Mouse (Mus musculus) lung, embryonic 14.5 days (tissue): ENCODE measurements around the gene Gdap2. TPM values are rescaled to one million over a fixed set of nuclear protein-coding genes. Genes with fewer than 3 reads are reported as not detected.
A peak's percentile ranks its signal among the peaks of the same experiment; 100 is the strongest.

ENCODE experiments used
- ATAC-seq: fragments of 200-750 bp; cut with Nextera tagmentation; 2 replicates; pipeline ENCODE4 v1.8.0; 2017; ENCODE audit warnings: mild to moderate bottlenecking, moderate TSS enrichment, moderate library complexity; ENCODE audit not compliant: insufficient read depth
- DNase-seq: peaks from one replicate; pipeline ENCODE4 v3.0.0-alpha.2; 2015
- H3K27ac ChIP-seq: fragments of 300-500 bp; sonication (generic); 2 replicates; pipeline ENCODE4 v1.5.1; 2014; ENCODE audit warnings: low read depth, mild to moderate bottlenecking, moderate library complexity
- H3K27me3 ChIP-seq: fragments of 300-500 bp; sonication (generic); 2 replicates; pipeline ENCODE4 v1.6.1; 2014; ENCODE audit warnings: low read length, control low read depth; ENCODE audit not compliant: insufficient read depth
- H3K36me3 ChIP-seq: fragments of 300-500 bp; sonication (generic); 2 replicates; pipeline ENCODE4 v1.6.1; 2014; ENCODE audit warnings: control low read depth; ENCODE audit not compliant: insufficient read depth
- H3K4me1 ChIP-seq: fragments of 300-500 bp; sonication (generic); 2 replicates; pipeline ENCODE4 v1.6.1; 2014; ENCODE audit warnings: antibody characterized with exemption, control low read depth; ENCODE audit not compliant: insufficient read depth
- H3K4me2 ChIP-seq: fragments of 300-500 bp; sonication (generic); 2 replicates; pipeline ENCODE4 v1.6.1; 2014; ENCODE audit warnings: mild to moderate bottlenecking
- H3K4me3 ChIP-seq: fragments of 300-500 bp; sonication (generic); 2 replicates; pipeline ENCODE4 v1.5.1; 2014; ENCODE audit warnings: low read depth, low read length
- H3K9ac ChIP-seq: fragments of 300-500 bp; sonication (generic); 2 replicates; pipeline ENCODE4 v1.6.1; 2014
- H3K9me3 ChIP-seq: fragments of 300-500 bp; sonication (generic); 2 replicates; pipeline ENCODE4 v1.6.1; 2016; ENCODE audit warnings: low read depth, low read length, control low read depth
- CTCF ChIP-seq: IDR thresholded peaks from 2 replicates; pipeline ENCODE4 v1.5.1; 2016; ENCODE audit warnings: antibody characterized with exemption, low read depth
- WGBS: fragments of 180-500 bp; shearing (Covaris S2); extraction: QIAGEN DNeasy Blood & Tissue Kit; methylation state at CpG from one replicate; pipeline ENCODE4 v1.1.7; 2014; 5-methylcytosine and 5-hydroxymethylcytosine counted together
- polyA plus RNA-seq: library from polyadenylated mRNA; unstranded; fragments of >200 nt; fragmentation: Nextera tagmentation; extraction: Ambion mirVana; gene quantifications from 2 replicates; pipeline ENCODE4 v1.2.1, GENCODE M21; 2014

The Gdap2 gene
- polyA plus RNA-seq, 1 experiment from 2014 or later, result 21.9 TPM

DNA sequence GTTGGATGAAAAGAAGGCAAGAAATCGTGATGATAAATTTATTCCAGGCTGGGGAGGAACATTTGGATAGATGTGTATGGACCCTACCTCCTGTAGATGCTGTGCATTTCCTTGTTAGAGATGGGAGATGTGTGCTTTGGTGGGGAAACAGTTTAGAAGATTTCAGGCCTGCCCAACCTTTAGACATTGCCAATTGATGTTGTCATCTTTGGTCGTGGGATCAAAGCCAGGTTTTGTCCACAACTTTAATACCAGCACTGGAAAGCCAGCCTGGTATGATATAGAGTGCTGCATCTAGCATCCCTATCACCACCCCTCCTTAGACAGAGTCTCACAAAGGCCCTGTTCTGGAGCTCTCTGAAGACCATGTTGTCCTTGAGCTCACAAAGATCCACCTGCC is 1.4 kb downstream of the Gdap2 start:
- Histone ChIP-seq H3K4me1 (peaks cover 4% of the 10 kb centered on the region), H3K9ac (no peak overlapping the region), H3K27me3 (no peaks in the 10 kb centered on the region), H3K9me3 (no peaks in the 10 kb centered on the region), H3K27ac (no peak overlapping the region), H3K4me3 (no peak overlapping the region), H3K4me2 (no peak overlapping the region), H3K36me3 (peaks cover 16% of the 10 kb centered on the region)
- DNase-seq (no peak), ATAC-seq (no peak)
- TF ChIP-seq CTCF, result no peak
- WGBS, result 87% methylated on average over 2 of the region's 2 CpGs

DNA sequence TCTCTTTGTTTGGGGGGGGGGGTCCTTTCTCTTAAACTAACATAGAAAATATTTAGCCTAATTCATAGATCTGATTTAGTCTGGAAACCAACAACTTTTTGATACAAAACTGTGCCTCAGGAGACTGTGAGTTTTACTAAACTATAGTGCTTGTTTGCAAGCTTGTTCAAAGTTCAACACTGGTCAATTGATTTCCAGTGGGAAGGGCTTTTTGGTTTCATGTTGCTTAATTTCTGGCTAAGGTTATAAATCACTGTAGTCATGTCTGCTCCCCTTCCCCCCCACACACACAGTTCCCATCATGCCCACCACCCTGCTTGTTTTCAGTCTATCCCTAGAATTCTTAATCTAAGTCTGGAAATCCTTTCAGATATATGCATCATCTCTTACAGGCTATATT is 2.8 kb downstream of the Gdap2 start:
- H3K9me3 ChIP-seq, result no peaks in the 10 kb centered on the region
- ATAC-seq (no peak), DNase-seq (no peak)
- TF ChIP-seq CTCF, result no peak
- H3K27ac ChIP-seq, result no peak overlapping the region
- H3K27me3 ChIP-seq, result no peaks in the 10 kb centered on the region
- peaks cover 4% of the 10 kb centered on the region for H3K4me1 ChIP-seq
- H3K9ac ChIP-seq, result no peak overlapping the region
- H3K36me3 ChIP-seq, result peaks cover 5% of the 10 kb centered on the region; the same call in 1 of the 2 replicates
- H3K4me2 ChIP-seq, result no peak overlapping the region
- no peak overlapping the region for H3K4me3 ChIP-seq

GRCm38 (mm10) chr3:100176031-100176430 is 13.8 kb downstream of the Gdap2 start:
- peaks cover 49% of the 10 kb centered on the region; the same call in 1 of the 2 replicates for H3K36me3 ChIP-seq
- H3K4me3 ChIP-seq, result no peak overlapping the region
- DNase-seq (no peak), ATAC-seq (no peak)
- no peak overlapping the region for H3K27ac ChIP-seq
- H3K9me3 ChIP-seq, result no peaks in the 10 kb centered on the region
- no peak overlapping the region for H3K4me2 ChIP-seq
- TF ChIP-seq CTCF, result no peak
- no peaks in the 10 kb centered on the region for H3K27me3 ChIP-seq
- WGBS, result 85% methylated on average over 2 of the region's 2 CpGs
- H3K9ac ChIP-seq, result no peak overlapping the region
- H3K4me1 ChIP-seq, result no peaks in the 10 kb centered on the region

DNA sequence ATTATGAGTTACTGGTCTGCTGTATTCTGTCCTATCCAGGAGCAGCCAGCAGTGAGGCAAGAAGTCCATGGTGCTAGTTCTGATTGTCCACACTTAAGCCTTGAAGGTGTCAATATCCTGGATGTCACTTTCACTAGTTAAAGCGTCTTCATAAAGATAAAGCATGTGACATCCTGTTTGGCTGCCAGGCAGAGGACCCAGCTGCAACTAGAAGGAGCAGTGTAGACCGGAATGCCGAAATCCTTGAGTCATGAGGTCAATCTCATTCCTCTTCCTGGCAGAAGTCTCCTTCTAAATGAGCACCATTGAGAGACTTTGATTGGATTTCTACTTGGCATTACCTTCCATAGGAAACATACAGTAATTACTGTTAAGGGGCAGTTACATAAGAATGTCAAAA is 18.3 kb downstream of the Gdap2 start:
- no peak overlapping the region for H3K27ac ChIP-seq
- WGBS, result 40% methylated on average over 3 of the region's 3 CpGs
- no peaks in the 10 kb centered on the region for H3K9me3 ChIP-seq
- H3K4me2 ChIP-seq, result no peak overlapping the region
- no peak for TF ChIP-seq CTCF
- ATAC-seq (no peak), DNase-seq (no peak)
- no peak overlapping the region for H3K4me3 ChIP-seq
- H3K4me1 ChIP-seq, result no peaks in the 10 kb centered on the region
- H3K27me3 ChIP-seq, result no peaks in the 10 kb centered on the region
- H3K9ac ChIP-seq, result no peak overlapping the region
- H3K36me3 ChIP-seq, result peaks cover 35% of the 10 kb centered on the region; the same call in 1 of the 2 replicates

GRCm38 (mm10) chr3:100189444-100189843 is 27.3 kb downstream of the Gdap2 start:
- DNase-seq, result peak; percentile 90
- Histone ChIP-seq H3K4me1 (no peaks in the 10 kb centered on the region), H3K4me3 (no peak overlapping the region), H3K27me3 (no peaks in the 10 kb centered on the region), H3K27ac (no peak overlapping the region), H3K36me3 (peaks cover 4% of the 10 kb centered on the region; the same call in 1 of the 2 replicates), H3K9me3 (no peaks in the 10 kb centered on the region), H3K9ac (no peak overlapping the region), H3K4me2 (no peak overlapping the region)
- TF ChIP-seq CTCF, result peak; percentile 77
- ATAC-seq, result peak; percentile 63; the same call in 1 of the 2 replicates
- WGBS, result 40% methylated on average over 1 of the region's 1 CpGs

GRCm38 (mm10) chr3:100189861-100190260 is 27.7 kb downstream of the Gdap2 start:
- no peak overlapping the region for H3K9ac ChIP-seq
- DNase-seq (no peak), ATAC-seq (no peak)
- no peaks in the 10 kb centered on the region for H3K9me3 ChIP-seq
- peaks cover 7% of the 10 kb centered on the region for H3K36me3 ChIP-seq
- no peak overlapping the region for H3K4me2 ChIP-seq
- H3K27me3 ChIP-seq, result no peaks in the 10 kb centered on the region
- WGBS, result 85% methylated on average over 11 of the region's 11 CpGs
- no peak overlapping the region for H3K27ac ChIP-seq
- no peaks in the 10 kb centered on the region for H3K4me1 ChIP-seq
- TF ChIP-seq CTCF, result no peak
- no peak overlapping the region for H3K4me3 ChIP-seq

DNA sequence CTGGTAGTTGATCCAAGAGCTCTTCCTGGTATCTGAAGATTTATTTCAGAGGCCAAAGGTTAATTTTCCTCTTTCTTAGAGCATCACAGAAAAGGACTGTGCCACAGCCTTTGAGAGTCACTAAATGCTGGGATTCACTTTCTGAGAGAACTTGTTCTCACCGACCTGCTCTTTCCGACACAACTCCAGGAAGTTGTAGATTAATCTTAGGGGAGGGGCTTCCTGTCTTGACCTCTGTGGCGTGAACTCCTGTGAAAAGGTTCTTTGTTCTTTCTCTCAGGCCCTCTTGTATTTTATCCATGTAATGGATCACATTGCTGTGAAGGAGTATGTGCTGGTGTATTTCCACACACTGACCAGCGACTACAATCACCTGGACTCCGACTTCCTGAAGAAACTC is 32.0 kb downstream of the Gdap2 start:
- peaks cover 15% of the 10 kb centered on the region for H3K36me3 ChIP-seq
- H3K4me1 ChIP-seq, result no peaks in the 10 kb centered on the region
- no peaks in the 10 kb centered on the region for H3K9me3 ChIP-seq
- WGBS, result 37% methylated on average over 5 of the region's 5 CpGs
- H3K9ac ChIP-seq, result no peak overlapping the region
- DNase-seq (peak; percentile 33), ATAC-seq (peak; percentile 44; the same call in 1 of the 2 replicates)
- H3K27ac ChIP-seq, result no peak overlapping the region
- no peak overlapping the region for H3K4me3 ChIP-seq
- no peak overlapping the region for H3K4me2 ChIP-seq
- no peaks in the 10 kb centered on the region for H3K27me3 ChIP-seq
- no peak for TF ChIP-seq CTCF

DNA sequence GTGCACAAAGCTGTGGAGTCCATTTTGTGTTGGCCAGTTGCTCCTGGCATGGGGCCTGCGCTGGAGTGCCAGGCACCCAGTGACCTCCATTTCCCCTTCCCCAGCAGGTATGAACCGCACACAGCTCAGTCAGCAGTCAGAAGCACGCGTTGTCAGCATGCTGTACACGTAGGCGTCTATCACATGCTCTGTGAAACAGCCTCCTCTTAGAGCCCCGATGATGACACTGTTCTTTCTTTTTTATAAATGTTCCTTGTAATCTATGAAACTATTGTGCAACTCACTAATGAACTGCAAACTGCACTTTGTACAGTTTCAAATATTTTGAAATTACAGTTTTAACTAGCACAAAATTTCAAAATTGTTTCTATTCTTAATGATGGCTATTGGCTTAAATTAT is 39.4 kb downstream of the Gdap2 start:
- no peaks in the 10 kb centered on the region for H3K4me1 ChIP-seq
- H3K27me3 ChIP-seq, result no peaks in the 10 kb centered on the region
- TF ChIP-seq CTCF, result no peak
- no peak overlapping the region for H3K9ac ChIP-seq
- H3K36me3 ChIP-seq, result peaks cover 37% of the 10 kb centered on the region; the same call in 1 of the 2 replicates
- no peak overlapping the region for H3K27ac ChIP-seq
- H3K4me3 ChIP-seq, result no peak overlapping the region
- no peak for ATAC-seq
- H3K4me2 ChIP-seq, result no peak overlapping the region
- 90% methylated on average over 7 of the region's 7 CpGs for WGBS
- no peaks in the 10 kb centered on the region for H3K9me3 ChIP-seq
- no peak for DNase-seq
